8 mouse cellular contexts compared by ENCODE assay signal in genomic region chr11:119390271-119391231, GRCm38 (mm10). TPM values are rescaled to one million over a fixed set of nuclear protein-coding genes. Genes with fewer than 3 reads are reported as not detected.
DNase-seq lines count a peak whose midpoint lies in the region; ATAC-seq lines count a peak whose summit lies in the region.

No protein-coding gene starts in this region.

- peak overlapping the region; percentile 78 for H3K4me3 ChIP-seq in intestine, embryonic 14.5 days (ENCODE audit: low read depth, low read length)

- no peaks in the 10 kb centered on the region for H3K9me3 ChIP-seq in intestine, embryonic 14.5 days (ENCODE audit: control insufficient read depth, low read length)

- H3K4me1 ChIP-seq in intestine, embryonic 14.5 days (replicated peaks; ENCODE audit: control insufficient read depth, insufficient read depth, low read length), result peaks cover 15% of the 10 kb centered on the region

- no peaks in the 10 kb centered on the region for H3K36me3 ChIP-seq in intestine, embryonic 14.5 days (ENCODE audit: control insufficient read depth, insufficient read depth, low read length)

- 3% methylated on average over 53 of the region's 53 CpGs for WGBS in intestine, embryonic 14.5 days

- peak; percentile 86 to 96 for DNase-seq in adrenal gland, adult (ENCODE audit: inconsistent age in 2 of 2, low spot score in 1 of 2)
- peak; percentile 55 for DNase-seq in embryo, embryonic 11 days
- DNase-seq in gastrocnemius, postnatal 36 days, result peak; percentile 62 to 82
- DNase-seq in intestine, embryonic 14.5 days (ENCODE audit: low spot score), result peak; percentile 85
- DNase-seq in left cerebral cortex, postnatal 25 days (ENCODE audit: low spot score in 2 of 2), result peak; percentile 28 to 42
- peak; percentile 52 to 56 for DNase-seq in right cerebral cortex, postnatal 10 days (ENCODE audit: low spot score in 2 of 2)
- peak; percentile 64 for DNase-seq in urinary bladder, postnatal 25 days (ENCODE audit: low spot score)

- intact Hi-C loops in gastrocnemius, postnatal 36 days (cut with DNase I), result no loop called here
- intact Hi-C loops in left cerebral cortex, postnatal 25 days (cut with DNase I), result loop anchor here (10.0 kb wide), 1 partner anchor 366 kb away; the partner anchor contains the start of gene Cbx2

- H3K27me3 ChIP-seq in intestine, embryonic 14.5 days (replicated peaks; ENCODE audit: control insufficient read depth, insufficient read depth, low read length), result peaks cover 13% of the 10 kb centered on the region; the same call in 1 of the 2 replicates

- peak overlapping the region; percentile 57; the same call in 1 of the 2 replicates for H3K27ac ChIP-seq in intestine, embryonic 14.5 days (ENCODE audit: low read depth)

- ATAC-seq in intestine, embryonic 14.5 days (replicated peaks; ENCODE audit: low FRiP score, low TSS enrichment, low read depth), result 0 out of 2 replicates have a peak, but pooled peaks have one; percentile 25
- peak; percentile 18 for ATAC-seq in megakaryocyte progenitor cell, adult 5-6 weeks (replicated peaks; ENCODE audit: poor library complexity)

- H3K9ac ChIP-seq in intestine, embryonic 14.5 days (ENCODE audit: low read length), result peak overlapping the region; percentile 66

- peak overlapping the region; percentile 95 for H3K4me2 ChIP-seq in intestine, embryonic 14.5 days (ENCODE audit: low read length)

RNA-seq across cellular contexts. Expression of gene Rnf213, which starts 2.3 kb away (rescaled TPM):
- 1 to 10 TPM; 4.6 to 4.9 TPM for total RNA-seq in gastrocnemius, postnatal 36 days (2021)
- 18.0 and 18.8 TPM in 2 replicates for polyA plus RNA-seq in intestine, embryonic 14.5 days (2014; fragmentation: Nextera tagmentation; extraction: Ambion mirVana)
- 1 to 10 TPM; 2.2 to 2.6 TPM for total RNA-seq in left cerebral cortex, postnatal 25 days (2021)
- 62.9 and 69.5 TPM in 2 replicates for total RNA-seq in megakaryocyte progenitor cell, adult 5-6 weeks (2015)
- 36.4 and 45.5 TPM in 2 replicates for total RNA-seq in megakaryocyte progenitor cell, adult 5-6 weeks (2017)

RNA-seq across cellular contexts. Expression of gene Slc26a11, which starts 35.2 kb away (rescaled TPM):
- total RNA-seq in gastrocnemius, postnatal 36 days (2021), result 1 to 10 TPM; 3.0 to 3.2 TPM
- 8.4 and 9.9 TPM in 2 replicates for polyA plus RNA-seq in intestine, embryonic 14.5 days (2014; fragmentation: Nextera tagmentation; extraction: Ambion mirVana)
- total RNA-seq in left cerebral cortex, postnatal 25 days (2021), result 1 to 10 TPM; 4.5 TPM
- total RNA-seq in megakaryocyte progenitor cell, adult 5-6 weeks (2015), result 0.17 and 0.72 TPM in 2 replicates
- 0.34 TPM in 1 of 2 replicates, not detected in the other for total RNA-seq in megakaryocyte progenitor cell, adult 5-6 weeks (2017)

RNA-seq across cellular contexts. Expression of gene Sgsh, which starts 35.2 kb away (rescaled TPM):
- total RNA-seq in gastrocnemius, postnatal 36 days (2021), result 1 to 10 TPM; 2.9 to 3.6 TPM
- 7.5 and 7.9 TPM in 2 replicates for polyA plus RNA-seq in intestine, embryonic 14.5 days (2014; fragmentation: Nextera tagmentation; extraction: Ambion mirVana)
- total RNA-seq in left cerebral cortex, postnatal 25 days (2021), result 1 to 10 TPM; 3.9 to 4.4 TPM
- 2.9 and 5.4 TPM in 2 replicates for total RNA-seq in megakaryocyte progenitor cell, adult 5-6 weeks (2015)
- total RNA-seq in megakaryocyte progenitor cell, adult 5-6 weeks (2017), result 3.9 and 4.6 TPM in 2 replicates

Comparison
In these comparisons a context has a peak if more than half of its experiments do, and no peak if none do; other contexts are left out.
1. Peak in every context shown above with its lines: DNase-seq, ATAC-seq, H3K4me3 ChIP-seq and H3K27ac ChIP-seq.
2. DNase-seq: peak in every context shown above with its lines; median percentile 91 in adrenal gland, adult; 85 in intestine, embryonic 14.5 days; 72 in gastrocnemius, postnatal 36 days; 64 in urinary bladder, postnatal 25 days; 55 in embryo, embryonic 11 days; 54 in right cerebral cortex, postnatal 10 days; 35 in left cerebral cortex, postnatal 25 days.
3. RNA of gene Rnf213, which starts 2.3 kb away (total RNA-seq): 36.4 to 69.5 TPM in megakaryocyte progenitor cell, adult 5-6 weeks; 4.6 to 4.9 TPM in gastrocnemius, postnatal 36 days and 2.2 to 2.6 TPM in left cerebral cortex, postnatal 25 days; every median in the first group is over 4 times any median in the second.